Mouse (Mus musculus) CH12.LX (cell line): ENCODE measurements around the gene Ypel1. TPM values are rescaled to one million over a fixed set of nuclear protein-coding genes. Genes with fewer than 3 reads are reported as not detected.

Source experiments
- DNase-seq: peaks from one replicate; pipeline ENCODE4 v3.0.0-alpha.2; 2013; ENCODE audit errors: extremely low read depth
- H3K27ac ChIP-seq: 2 replicates; pipeline ENCODE4 v1.5.1; 2012; ENCODE audit warnings: low read depth, mild to moderate bottlenecking, control low read depth, moderate library complexity; ENCODE audit not compliant: insufficient read depth
- H3K27me3 ChIP-seq: replicated peaks from 2 replicates; pipeline ENCODE3; 2012; ENCODE audit warnings: inconsistent platforms
- H3K36me3 ChIP-seq, 2 experiments: replicated peaks in 1 of 2; 2 replicates each; pipeline versions ENCODE3 to v1.6.1; 2012; ENCODE audit warnings: inconsistent platforms in 1 of 2, low read length in 1 of 2, mild to moderate bottlenecking in 1 of 2, mixed read lengths in 1 of 2, moderate library complexity in 1 of 2; ENCODE audit not compliant: control insufficient read depth in 1 of 2, insufficient read depth in 1 of 2
- H3K4me1 ChIP-seq, 2 experiments: 2 replicates each; pipeline ENCODE4 v1.6.1; 2012; ENCODE audit warnings: inconsistent platforms in 1 of 2, moderate library complexity in 1 of 2; ENCODE audit not compliant: insufficient read depth in 2 of 2, control insufficient read depth in 1 of 2
- H3K4me2 ChIP-seq: 2 replicates; pipeline ENCODE4 v1.6.1; 2012; ENCODE audit warnings: low read depth, mild to moderate bottlenecking, control low read depth; ENCODE audit not compliant: poor library complexity, insufficient read depth, severe bottlenecking
- H3K4me3 ChIP-seq, 3 experiments: fragments of 150-350 bp in 1 of 3; sonication (generic) in 1 of 3; replicated peaks in 1 of 3; 2 replicates each; pipeline versions ENCODE3 to v1.5.1; 2011 to 2012; ENCODE audit warnings: low read depth in 2 of 3, low read length in 2 of 3, mild to moderate bottlenecking in 2 of 3, moderate library complexity in 2 of 3, control low read depth in 1 of 3, improper control_type of control experiment in 1 of 3, inconsistent platforms in 1 of 3, mixed read lengths in 1 of 3; ENCODE audit not compliant: poor library complexity in 1 of 3
- H3K79me2 ChIP-seq: replicated peaks from 2 replicates; pipeline ENCODE4 v1.6.1; 2012; ENCODE audit warnings: mild to moderate bottlenecking, moderate library complexity; ENCODE audit not compliant: control insufficient read depth, poor library complexity, insufficient read depth, severe bottlenecking; ENCODE audit errors: extremely low read depth
- H3K9ac ChIP-seq: 2 replicates; pipeline ENCODE4 v1.6.1; 2012; ENCODE audit warnings: low read depth, mild to moderate bottlenecking, control low read depth, moderate library complexity; ENCODE audit not compliant: insufficient read depth
- H3K9me3 ChIP-seq: replicated peaks from 2 replicates; pipeline ENCODE3; 2012; ENCODE audit warnings: low read length, inconsistent platforms, mixed read lengths
- BHLHE40 ChIP-seq: IDR thresholded peaks from 2 replicates; pipeline ENCODE4 v1.6.1; 2011; ENCODE audit warnings: mild to moderate bottlenecking, low read depth, low read length, improper control_type of control experiment
- CHD1 ChIP-seq: IDR thresholded peaks from 2 replicates; pipeline ENCODE4 v1.6.1; 2012; ENCODE audit warnings: low read depth, low read length, improper control_type of control experiment, inconsistent platforms
- CHD2 ChIP-seq: IDR thresholded peaks from 2 replicates; pipeline ENCODE4 v1.6.1; 2011; ENCODE audit warnings: low read length, improper control_type of control experiment
- CTCF ChIP-seq, 2 experiments: IDR thresholded peaks in 1 of 2; conservative IDR thresholded peaks in 1 of 2; 2 replicates each; pipeline ENCODE4 v1.5.1; 2011 to 2012; ENCODE audit warnings: low read depth in 2 of 2, low read length in 2 of 2, improper control_type of control experiment in 1 of 2, inconsistent platforms in 1 of 2, mild to moderate bottlenecking in 1 of 2, moderate library complexity in 1 of 2
- E2F4 ChIP-seq: IDR thresholded peaks from 2 replicates; pipeline ENCODE4 v1.6.1; 2011; ENCODE audit warnings: low read depth, low read length, improper control_type of control experiment; ENCODE audit not compliant: insufficient replicate concordance
- ELF1 ChIP-seq: IDR thresholded peaks from 2 replicates; pipeline ENCODE4 v1.6.1; 2014; ENCODE audit warnings: low read depth, mild to moderate bottlenecking, inconsistent platforms, low read length, improper control_type of control experiment
- ETS1 ChIP-seq: conservative IDR thresholded peaks from 2 replicates; pipeline ENCODE4 v1.6.1; 2012; ENCODE audit warnings: low read depth, mild to moderate bottlenecking, inconsistent platforms, low read length, improper control_type of control experiment, moderate library complexity
- GABPA ChIP-seq: IDR thresholded peaks from 2 replicates; pipeline ENCODE4 v1.6.1; 2012; ENCODE audit warnings: low read depth, low read length, improper control_type of control experiment, inconsistent platforms; ENCODE audit not compliant: insufficient replicate concordance
- IRF4 ChIP-seq: IDR thresholded peaks from 2 replicates; pipeline ENCODE4 v1.6.1; 2014; ENCODE audit warnings: low read depth, mild to moderate bottlenecking, inconsistent platforms, low read length, improper control_type of control experiment
- JUND ChIP-seq: conservative IDR thresholded peaks from 2 replicates; pipeline ENCODE4 v1.6.1; 2011; ENCODE audit warnings: low read depth, low read length, improper control_type of control experiment
- KAT2A ChIP-seq: IDR thresholded peaks from 2 replicates; pipeline ENCODE4 v1.6.1; 2012; ENCODE audit warnings: low read length, improper control_type of control experiment, inconsistent platforms; ENCODE audit not compliant: insufficient replicate concordance
- MAX ChIP-seq: IDR thresholded peaks from 2 replicates; pipeline ENCODE4 v1.6.1; 2011; ENCODE audit warnings: low read length, improper control_type of control experiment
- MAZ ChIP-seq: IDR thresholded peaks from 2 replicates; pipeline ENCODE4 v1.6.1; 2012; ENCODE audit warnings: low read depth, mild to moderate bottlenecking, inconsistent platforms, low read length, improper control_type of control experiment, moderate library complexity
- MXI1 ChIP-seq: IDR thresholded peaks from 2 replicates; pipeline ENCODE4 v1.6.1; 2011; ENCODE audit warnings: mild to moderate bottlenecking, low read depth, low read length, improper control_type of control experiment
- NELFE ChIP-seq: IDR thresholded peaks from 2 replicates; pipeline ENCODE4 v1.6.1; 2011; ENCODE audit warnings: low read depth, low read length, improper control_type of control experiment
- NRF1 ChIP-seq: IDR thresholded peaks from 2 replicates; pipeline ENCODE4 v1.6.1; 2014; ENCODE audit warnings: low read depth, mild to moderate bottlenecking, inconsistent platforms, low read length, improper control_type of control experiment, moderate library complexity
- POLR2A ChIP-seq: IDR thresholded peaks from 2 replicates; pipeline ENCODE4 v1.6.1; 2011; ENCODE audit warnings: low read depth, mild to moderate bottlenecking, improper control_type of control experiment, low read length
- POLR2AphosphoS2 ChIP-seq: IDR thresholded peaks from 2 replicates; pipeline ENCODE4 v1.6.1; 2011; ENCODE audit warnings: low read depth, low read length, improper control_type of control experiment
- RCOR1 ChIP-seq: conservative IDR thresholded peaks from 2 replicates; pipeline ENCODE4 v1.6.1; 2012; ENCODE audit warnings: low read depth, mild to moderate bottlenecking, inconsistent platforms, low read length, improper control_type of control experiment
- SIN3A ChIP-seq: IDR thresholded peaks from 2 replicates; pipeline ENCODE4 v1.6.1; 2012; ENCODE audit warnings: low read length, improper control_type of control experiment, inconsistent platforms
- TBP ChIP-seq: conservative IDR thresholded peaks from 2 replicates; pipeline ENCODE4 v1.6.1; 2011; ENCODE audit warnings: low read depth, low read length, improper control_type of control experiment
- TCF12 ChIP-seq: IDR thresholded peaks from 2 replicates; pipeline ENCODE4 v1.6.1; 2014; ENCODE audit warnings: low read depth, mild to moderate bottlenecking, inconsistent platforms, low read length, improper control_type of control experiment
- UBTF ChIP-seq: IDR thresholded peaks from 2 replicates; pipeline ENCODE4 v1.6.1; 2012; ENCODE audit warnings: low read depth, mild to moderate bottlenecking, inconsistent platforms, low read length, improper control_type of control experiment, moderate library complexity
- USF1 ChIP-seq: IDR thresholded peaks from 2 replicates; pipeline ENCODE4 v1.6.1; 2014; ENCODE audit warnings: low read depth, mild to moderate bottlenecking, inconsistent platforms, low read length, improper control_type of control experiment
- USF2 ChIP-seq: conservative IDR thresholded peaks from 2 replicates; pipeline ENCODE4 v1.6.1; 2011; ENCODE audit warnings: low read depth, low read length, improper control_type of control experiment
- ZC3H11A ChIP-seq: IDR thresholded peaks from 2 replicates; pipeline ENCODE4 v1.6.1; 2012; ENCODE audit warnings: low read depth, mild to moderate bottlenecking, inconsistent platforms, low read length, improper control_type of control experiment
- ZKSCAN1 ChIP-seq: IDR thresholded peaks from 2 replicates; pipeline ENCODE4 v1.6.1; 2012; ENCODE audit warnings: low read depth, inconsistent platforms, low read length, improper control_type of control experiment, borderline replicate concordance
- ZMIZ1 ChIP-seq: IDR thresholded peaks from 2 replicates; pipeline ENCODE4 v1.6.1; 2012; ENCODE audit warnings: low read depth, mild to moderate bottlenecking, inconsistent platforms, low read length, improper control_type of control experiment
- dilution Hi-C: fragments of 300-500 bp; cut with MboI; formaldehyde crosslinking; loops from 2 replicates; pipeline ENCODE4 v1.14.3; 2020; ENCODE audit warnings: low sequenced_read_pairs; ENCODE audit not compliant: extremely low pct_unique_long_range_greater_than_20kb, extremely low pct_ligation_motif_present
- in situ Hi-C: fragments of 300-500 bp; cut with MboI; formaldehyde crosslinking; loops from 3 replicates; pipeline ENCODE4 v1.14.3; 2019; ENCODE audit warnings: low sequenced_read_pairs, low pct_ligation_motif_present, low pct_unique_long_range_greater_than_20kb, mixed read lengths
- polyA plus RNA-seq: library from polyadenylated mRNA; unstranded; fragments of >175 nt; gene quantifications from 2 replicates; pipeline ENCODE4 v1.2.1, GENCODE M21; 2012; ENCODE audit warnings: low read depth; ENCODE audit not compliant: insufficient read length
- total RNA-seq, 2 experiments: library from RNA; depleted of rRNA; stranded (reverse); fragments of 300-350 nt in 1 of 2; fragments of >200 nt in 1 of 2; gene quantifications; 2 replicates each; pipeline ENCODE4 v1.2.3; 2012 to 2014

Ypel1 gene
- total and polyA plus RNA-seq, 3 experiments: 0.21 to 1.5 (median 0.83) TPM

DNA sequence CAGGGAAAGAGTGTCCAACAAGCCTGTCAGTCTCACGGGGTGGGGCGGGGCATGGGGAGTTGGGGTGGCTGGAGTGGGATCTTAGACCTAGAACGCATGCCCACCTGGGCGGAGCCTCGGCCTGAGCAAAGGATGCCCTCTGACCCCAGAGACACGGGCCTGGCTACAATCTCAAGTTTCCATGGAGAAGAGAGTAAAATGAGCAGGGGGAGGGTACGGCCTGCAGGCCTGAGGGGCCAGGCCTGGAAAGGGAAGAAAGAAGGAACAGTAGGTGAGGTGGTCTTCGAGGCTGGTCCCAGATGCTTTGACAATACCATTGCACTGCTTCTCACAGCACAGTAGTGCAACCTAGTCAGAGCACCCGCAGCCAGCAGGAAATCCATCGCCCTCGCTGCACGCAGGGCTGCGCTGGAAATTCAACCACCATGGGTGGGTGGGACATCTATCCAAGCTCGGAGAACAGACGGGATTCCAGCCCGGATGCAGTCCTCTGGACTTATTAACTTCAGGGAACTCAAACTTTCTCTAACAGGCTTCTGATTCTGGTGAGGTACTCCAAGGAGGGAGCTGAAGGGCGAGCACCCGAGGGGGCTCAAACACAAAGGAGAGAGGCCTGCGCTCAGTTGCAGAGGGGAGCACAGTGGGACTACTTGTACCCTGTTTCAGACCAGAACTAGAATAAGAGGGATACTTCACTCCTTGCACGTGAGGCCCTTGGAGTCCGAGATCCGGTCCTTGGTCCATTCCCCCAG, 54.8 kb downstream of the Ypel1 start:
- in situ Hi-C loops (no loop called here), dilution Hi-C loops (no loop called here)
- Histone ChIP-seq H3K4me2 (peak overlapping the region; percentile 87), H3K4me3 (peak overlapping the region; percentile 64 to 90 (median 71)), H3K27ac (peak overlapping the region; percentile 5; the same call in 1 of the 2 replicates), H3K27me3 (no peaks in the 10 kb centered on the region), H3K9me3 (no peaks in the 10 kb centered on the region), H3K9ac (peak overlapping the region; percentile 67), H3K36me3 (peaks cover 32 to 43% of the 10 kb centered on the region in 2 experiments), H3K4me1 (peaks cover 0 to 27% of the 10 kb centered on the region in 2 experiments; a peak in 2 of 4 replicates), H3K79me2 (peaks cover 16% of the 10 kb centered on the region)
- TF ChIP-seq ZKSCAN1 (peak; percentile 22; the same call in 1 of the 2 replicates), ZC3H11A (no peak), KAT2A (no peak), ETS1 (no peak), POLR2A (no peak; the same call in 1 of the 2 replicates), TBP (no peak), NRF1 (peak; percentile 68), POLR2AphosphoS2 (no peak), MAZ (no peak), USF1 (no peak)
- no peak for DNase-seq

DNA sequence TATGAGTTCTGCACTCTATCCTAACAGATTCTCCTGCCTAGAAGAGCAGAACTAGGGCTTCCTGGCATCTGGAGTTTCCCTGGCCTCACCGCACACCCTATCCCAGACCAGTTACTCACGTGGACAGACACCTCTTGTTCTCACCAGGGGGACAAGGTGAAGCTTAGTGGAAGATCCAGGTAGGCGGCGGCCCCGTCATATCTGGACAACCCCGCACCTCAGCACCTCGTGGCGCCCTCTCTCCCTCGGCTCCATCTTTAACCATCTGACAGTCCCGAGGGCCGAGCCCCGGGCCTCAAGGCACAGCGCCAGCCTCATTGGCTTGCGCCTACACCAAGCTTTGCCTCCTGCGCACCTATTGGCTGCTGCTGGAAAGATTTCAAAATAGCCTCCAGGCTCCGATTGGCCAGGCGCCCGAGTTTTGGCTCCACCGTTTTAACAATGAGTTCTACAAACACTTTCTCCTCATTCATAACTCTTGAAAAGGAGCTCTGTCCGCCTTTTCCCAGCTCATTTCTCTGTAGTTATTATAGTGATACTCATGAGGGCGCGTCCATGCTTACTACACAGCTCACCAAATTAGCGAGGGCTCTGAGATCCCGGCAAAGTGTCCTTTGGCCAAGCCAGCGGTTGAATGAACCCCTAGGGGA, 55.5 kb downstream of the Ypel1 start, which contains the start of gene 2610318N02Rik:
TSS of gene 2610318N02Rik (minus strand) at position 297 of the 650 bp plus-strand sequence.
- Histone ChIP-seq H3K27ac (peak within 1 kb of the TSS; percentile 5; the same call in 1 of the 2 replicates), H3K4me2 (peak within 1 kb of the TSS; percentile 87), H3K4me1 (peaks cover 0 to 31% of the 10 kb centered on the region in 2 experiments; a peak in 2 of 4 replicates), H3K79me2 (peaks cover 16% of the 10 kb centered on the region), H3K9ac (peak within 1 kb of the TSS; percentile 68), H3K36me3 (peaks cover 27 to 43% of the 10 kb centered on the region in 2 experiments), H3K27me3 (no peaks in the 10 kb centered on the region), H3K9me3 (no peaks in the 10 kb centered on the region), H3K4me3 (peak within 1 kb of the TSS; percentile 64 to 90 (median 71))
- in situ Hi-C loops: no loop called here
- DNase-seq: peak; percentile 95
- dilution Hi-C loops: no loop called here
- TF ChIP-seq IRF4 (0 out of 2 replicates have a peak, but pooled peaks have one; percentile 61), MAX (peak; percentile 97), UBTF (no peak), ELF1 (0 out of 2 replicates have a peak, but pooled peaks have one; percentile 34), ETS1 (0 out of 2 replicates have a peak, but pooled peaks have one; percentile 6), CHD1 (no peak), POLR2AphosphoS2 (peak; percentile 88), RCOR1 (no peak), KAT2A (no peak), TBP (peak; percentile 95), BHLHE40 (peak; percentile 57; the same call in 1 of the 2 replicates), POLR2A (peak; percentile 99), SIN3A (peak; percentile 92), MXI1 (peak; percentile 98), NRF1 (peak; percentile 78), CHD2 (peak; percentile 78), GABPA (no peak), USF2 (no peak), USF1 (0 out of 2 replicates have a peak, but pooled peaks have one; percentile 4), TCF12 (peak; percentile 92), ZMIZ1 (peak; percentile 96), E2F4 (peak; percentile 59; the same call in 1 of the 2 replicates), ZC3H11A (no peak), CTCF (conservative IDR thresholded peaks at IDR 0.05 in 1 of 2, IDR thresholded peaks at IDR 0.05 in 1 of 2; ENCODE audit: low read depth in 2 of 2, low read length in 2 of 2) (no peak), JUND (no peak), NELFE (peak; percentile 97)
